Mouse (Mus musculus) neutrophil, adult 5-6 weeks (primary cell): ENCODE measurements around the gene Kcnmb3. TPM values are rescaled to one million over a fixed set of nuclear protein-coding genes. Genes with fewer than 3 reads are reported as not detected.
"Not testable (repeated sequence)": the region's sequence is repeated elsewhere in the genome, so short reads cannot be mapped to it uniquely, and the experiment has no call there.

ENCODE experiments used
- ATAC-seq: fragments of 151-379, 151-347 bp; 2 replicates; pipeline ENCODE4 v1.8.0; 2017; ENCODE audit warnings: mild to moderate bottlenecking, moderate TSS enrichment; ENCODE audit not compliant: insufficient number of reproducible peaks, poor library complexity, low FRiP score, severe bottlenecking; ENCODE audit errors: extremely low read depth
- total RNA-seq: library from RNA; stranded (forward); fragments of 200-1000 nt; gene quantifications from 2 replicates; pipeline ENCODE4 v1.2.3, GENCODE M21; 2017

Kcnmb3 gene
- total RNA-seq, 1 experiment from 2014 or later = 0.58 TPM

GRCm38 (mm10) chr3:32438716-32439115 is 53.3 kb downstream of the Kcnmb3 start:
- ATAC-seq = no peak

GRCm38 (mm10) chr3:32437820-32438219 is 54.2 kb downstream of the Kcnmb3 start:
- ATAC-seq = no peak

- no peak for ATAC-seq
Measured at GRCm38 (mm10) chr3:32437297-32437696, 54.7 kb downstream of the Kcnmb3 start.

GRCm38 (mm10) chr3:32436101-32436500 is 55.9 kb downstream of the Kcnmb3 start:
- no peak for ATAC-seq

DNA sequence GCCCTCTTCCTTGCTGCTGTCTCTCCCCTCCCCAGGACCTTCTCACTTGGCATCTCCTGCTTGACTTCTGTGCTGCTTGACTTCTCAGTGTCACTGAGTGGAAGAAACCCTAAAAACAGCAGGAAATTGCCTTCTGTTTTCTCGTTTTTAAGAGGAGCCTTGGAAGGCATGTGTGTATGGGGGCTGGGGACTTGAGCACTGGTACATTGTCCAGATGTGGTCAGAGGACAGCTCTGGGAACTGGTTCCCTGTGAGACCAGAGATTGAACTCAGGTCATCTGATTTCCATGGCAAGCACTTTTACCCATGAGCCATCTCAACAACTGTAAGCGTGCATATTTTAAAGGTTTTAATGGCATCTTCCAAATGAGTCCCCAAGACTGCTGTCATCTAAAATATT is 58.0 kb downstream of the Kcnmb3 start:
- ATAC-seq = no peak

- no peak for ATAC-seq
Measured at GRCm38 (mm10) chr3:32430394-32430793, 61.6 kb downstream of the Kcnmb3 start.

DNA sequence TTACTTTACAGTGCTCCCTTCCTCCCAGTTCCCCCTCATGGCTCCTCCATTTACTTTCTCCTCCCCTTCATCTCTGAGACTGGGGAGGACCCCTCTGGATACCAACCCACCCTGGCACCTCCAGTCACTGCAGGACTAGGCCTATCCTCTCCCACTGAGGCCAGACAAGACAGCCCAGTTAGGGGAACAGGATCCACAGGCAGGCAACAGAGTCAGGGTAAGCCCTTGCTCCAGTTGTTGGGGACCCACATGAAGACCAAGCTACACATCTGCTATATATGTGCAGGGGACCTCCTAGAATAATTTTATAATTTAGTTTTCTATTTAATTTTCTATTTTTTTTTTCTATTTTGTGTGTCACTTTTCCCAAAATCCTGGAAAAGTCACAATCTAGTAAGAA is 62.7 kb downstream of the Kcnmb3 start:
- ATAC-seq = not testable (repeated sequence)

GRCm38 (mm10) chr3:32428921-32429320 is 63.1 kb downstream of the Kcnmb3 start:
- no peak for ATAC-seq

- no peak for ATAC-seq
Measured at GRCm38 (mm10) chr3:32428361-32428760, 63.7 kb downstream of the Kcnmb3 start.

GRCm38 (mm10) chr3:32427695-32428094 is 64.3 kb downstream of the Kcnmb3 start:
- ATAC-seq = no peak

Other genes with a start within 250 kb of the Kcnmb3 start
- gene Zmat3, start 126.2 kb downstream of the Kcnmb3 start, total RNA-seq = 1.2 and 2.0 TPM in 2 replicates
- 63.8 and 67.9 TPM in 2 replicates for gene Pik3ca, start 94.6 kb downstream of the Kcnmb3 start, total RNA-seq
- gene Zfp639, start 18.0 kb upstream of the Kcnmb3 start, total RNA-seq = 52.8 and 83.5 TPM in 2 replicates
- gene Mfn1, start 37.2 kb upstream of the Kcnmb3 start, total RNA-seq = 68.8 and 70.3 TPM in 2 replicates
- 2.9 and 3.4 TPM in 2 replicates for gene Gnb4, start 124.4 kb upstream of the Kcnmb3 start, total RNA-seq
- gene Actl6a, start 214.1 kb upstream of the Kcnmb3 start, total RNA-seq = 44.3 and 46.5 TPM in 2 replicates
- 53.3 and 76.5 TPM in 2 replicates for gene Ndufb5, start 244.8 kb upstream of the Kcnmb3 start, total RNA-seq
- 5.4 and 7.3 TPM in 2 replicates for gene Mrpl47, start 245.4 kb upstream of the Kcnmb3 start, total RNA-seq